Mouse (Mus musculus) embryonic facial prominence, embryonic 10.5 days (tissue): ENCODE measurements around the gene Zfpl1. TPM values are rescaled to one million over a fixed set of nuclear protein-coding genes. Genes with fewer than 3 reads are reported as not detected.
A peak's percentile ranks its signal among the peaks of the same experiment; 100 is the strongest.

Source experiments
- DNase-seq: peaks from one replicate; pipeline ENCODE4 v3.0.0-alpha.2; 2017; ENCODE audit warnings: low spot score
- H3K27ac ChIP-seq: fragments of 300-500 bp; sonication (generic); replicated peaks from 2 replicates; pipeline ENCODE4 v1.5.1; 2016; ENCODE audit warnings: mild to moderate bottlenecking
- H3K27me3 ChIP-seq: fragments of 300-500 bp; sonication (generic); replicated peaks from 2 replicates; pipeline ENCODE4 v1.6.1; 2016; ENCODE audit warnings: low read depth, mild to moderate bottlenecking; ENCODE audit not compliant: poor library complexity, severe bottlenecking
- H3K36me3 ChIP-seq: fragments of 300-500 bp; sonication (generic); replicated peaks from 2 replicates; pipeline ENCODE4 v1.6.1; 2016; ENCODE audit warnings: mild to moderate bottlenecking, moderate library complexity
- H3K4me1 ChIP-seq: fragments of 300-500 bp; sonication (generic); 2 replicates; pipeline ENCODE4 v1.6.1; 2016
- H3K4me3 ChIP-seq: fragments of 300-500 bp; sonication (generic); 2 replicates; pipeline ENCODE4 v1.5.1; 2016; ENCODE audit warnings: mild to moderate bottlenecking, moderate library complexity
- H3K9me3 ChIP-seq: fragments of 300-500 bp; sonication (generic); 2 replicates; pipeline ENCODE4 v1.6.1; 2016; ENCODE audit warnings: mild to moderate bottlenecking
- WGBS: fragments of 180-500 bp; shearing (Covaris S2); methylation state at CpG from one replicate; pipeline ENCODE4 v1.1.7; 2016; 5-methylcytosine and 5-hydroxymethylcytosine counted together
- polyA plus RNA-seq: library from polyadenylated mRNA; unstranded; fragments of >200 nt; fragmentation: Nextera tagmentation; extraction: Ambion mirVana; gene quantifications from 2 replicates; pipeline ENCODE4 v1.2.1, GENCODE M21; 2016

The Zfpl1 gene
- polyA plus RNA-seq, 1 experiment from 2014 or later: 79.7 TPM

GRCm38 (mm10) chr19:6082156-6082555, 2.6 kb downstream of the Zfpl1 start, which contains the start of gene Gm28374:
Gene Gm28374 (minus strand): TSS chr19:6082256.
- H3K27ac ChIP-seq: no peak within 1 kb of the TSS
- H3K36me3 ChIP-seq: peaks cover 57% of the 10 kb centered on the region
- H3K4me1 ChIP-seq: peaks cover 31% of the 10 kb centered on the region
- DNase-seq: no peak
- peak within 1 kb of the TSS; percentile 14; the same call in 1 of the 2 replicates for H3K4me3 ChIP-seq
- H3K27me3 ChIP-seq: no peaks in the 10 kb centered on the region
- WGBS: 90% methylated on average over 9 of the region's 9 CpGs
- H3K9me3 ChIP-seq: no peaks in the 10 kb centered on the region

- peaks cover 51% of the 10 kb centered on the region for H3K36me3 ChIP-seq
- H3K27ac ChIP-seq: no peak within 1 kb of the TSS
- no peaks in the 10 kb centered on the region for H3K9me3 ChIP-seq
- no peak within 1 kb of the TSS; the same call in 1 of the 2 replicates for H3K4me3 ChIP-seq
- no peak for DNase-seq
- H3K27me3 ChIP-seq: no peaks in the 10 kb centered on the region
- 93% methylated on average over 12 of the region's 12 CpGs for WGBS
- peaks cover 30% of the 10 kb centered on the region for H3K4me1 ChIP-seq
Measured at GRCm38 (mm10) chr19:6079983-6080480, 4.7 kb downstream of the Zfpl1 start, which contains the start of gene Tmem262. Gene Tmem262 (plus strand): TSS chr19:6080033.

GRCm38 (mm10) chr19:6076564-6077393, 8.0 kb downstream of the Zfpl1 start, which contains the start of gene Vps51:
Gene Vps51 (minus strand): TSS chr19:6077231.
- Histone ChIP-seq H3K36me3 (peaks cover 56% of the 10 kb centered on the region), H3K9me3 (no peaks in the 10 kb centered on the region), H3K27me3 (no peaks in the 10 kb centered on the region), H3K27ac (peak within 1 kb of the TSS; percentile 94), H3K4me3 (peak within 1 kb of the TSS; percentile 70), H3K4me1 (peaks cover 19% of the 10 kb centered on the region)
- 2% methylated on average over 33 of the region's 33 CpGs for WGBS
- peak; percentile 86 for DNase-seq

GRCm38 (mm10) chr19:6073889-6074288, 10.9 kb downstream of the Zfpl1 start:
- Histone ChIP-seq H3K27me3 (no peaks in the 10 kb centered on the region), H3K4me1 (peaks cover 19% of the 10 kb centered on the region), H3K4me3 (no peak overlapping the region), H3K9me3 (no peaks in the 10 kb centered on the region), H3K36me3 (peaks cover 59% of the 10 kb centered on the region), H3K27ac (no peak overlapping the region)
- DNase-seq: no peak
- WGBS: 96% methylated on average over 5 of the region's 5 CpGs

- WGBS: 93% methylated on average over 19 of the region's 19 CpGs
Measured at GRCm38 (mm10) chr19:6071261-6071660, 13.5 kb downstream of the Zfpl1 start.

GRCm38 (mm10) chr19:6070571-6071250, 14.0 kb downstream of the Zfpl1 start:
- H3K27ac ChIP-seq: no peak overlapping the region
- H3K4me1 ChIP-seq: peaks cover 28% of the 10 kb centered on the region
- peak overlapping the region; percentile 21; the same call in 1 of the 2 replicates for H3K4me3 ChIP-seq
- DNase-seq: no peak
- 92% methylated on average over 31 of the region's 31 CpGs for WGBS
- H3K27me3 ChIP-seq: no peaks in the 10 kb centered on the region
- no peaks in the 10 kb centered on the region for H3K9me3 ChIP-seq
- H3K36me3 ChIP-seq: peaks cover 63% of the 10 kb centered on the region

More at GRCm38 (mm10) chr19:6071261-6071660, 13.5 kb downstream of the Zfpl1 start:
- H3K9me3 ChIP-seq: no peaks in the 10 kb centered on the region
- peak overlapping the region; percentile 21; the same call in 1 of the 2 replicates for H3K4me3 ChIP-seq
- no peaks in the 10 kb centered on the region for H3K27me3 ChIP-seq
- H3K27ac ChIP-seq: no peak overlapping the region
- H3K4me1 ChIP-seq: peaks cover 30% of the 10 kb centered on the region
- no peak for DNase-seq
- H3K36me3 ChIP-seq: peaks cover 63% of the 10 kb centered on the region

GRCm38 (mm10) chr19:6069851-6070250, 14.9 kb downstream of the Zfpl1 start:
- H3K27me3 ChIP-seq: no peaks in the 10 kb centered on the region
- H3K4me1 ChIP-seq: peaks cover 26% of the 10 kb centered on the region
- H3K27ac ChIP-seq: no peak overlapping the region
- DNase-seq: no peak
- peaks cover 55% of the 10 kb centered on the region for H3K36me3 ChIP-seq
- H3K4me3 ChIP-seq: no peak overlapping the region; the same call in 1 of the 2 replicates
- WGBS: 93% methylated on average over 10 of the region's 10 CpGs
- H3K9me3 ChIP-seq: no peaks in the 10 kb centered on the region

- 83% methylated on average over 4 of the region's 4 CpGs for whole genome bisulfite sequencing
- Histone ChIP-seq H3K4me3 (peak overlapping the region; percentile 66; the same call in 1 of the 2 replicates), H3K9me3 (no peaks in the 10 kb centered on the region), H3K36me3 (peaks cover 49% of the 10 kb centered on the region), H3K4me1 (peaks cover 26% of the 10 kb centered on the region), H3K27me3 (no peaks in the 10 kb centered on the region), H3K27ac (no peak overlapping the region)
- DNase-seq: no peak
Measured at GRCm38 (mm10) chr19:6068951-6069350, 15.8 kb downstream of the Zfpl1 start.

- peak within 1 kb of the TSS; percentile 81 for H3K27ac ChIP-seq
- H3K36me3 ChIP-seq: peaks cover 49% of the 10 kb centered on the region
- peak within 1 kb of the TSS; percentile 66 for H3K4me3 ChIP-seq
- peak; percentile 95 for DNase-seq
- H3K4me1 ChIP-seq: peaks cover 30% of the 10 kb centered on the region
- WGBS: 9% methylated on average over 33 of the region's 33 CpGs
- no peaks in the 10 kb centered on the region for H3K27me3 ChIP-seq
- no peaks in the 10 kb centered on the region for H3K9me3 ChIP-seq
Measured at GRCm38 (mm10) chr19:6067724-6068415, 16.9 kb downstream of the Zfpl1 start, which contains the start of gene Tm7sf2. Gene Tm7sf2 (minus strand): TSS chr19:6068373.

- H3K27ac ChIP-seq: peak overlapping the region; percentile 81
- peaks cover 52% of the 10 kb centered on the region for H3K36me3 ChIP-seq
- peak; percentile 90 for DNase-seq
- H3K4me1 ChIP-seq: peaks cover 37% of the 10 kb centered on the region
- H3K27me3 ChIP-seq: no peaks in the 10 kb centered on the region
- H3K4me3 ChIP-seq: peak overlapping the region; percentile 66
- under 1% methylated on average over 30 of the region's 30 CpGs for WGBS
- H3K9me3 ChIP-seq: no peaks in the 10 kb centered on the region
Measured at GRCm38 (mm10) chr19:6067011-6067723, 17.6 kb downstream of the Zfpl1 start.

- Histone ChIP-seq H3K36me3 (peaks cover 51% of the 10 kb centered on the region), H3K4me3 (peak overlapping the region; percentile 66), H3K9me3 (no peaks in the 10 kb centered on the region), H3K27ac (peak overlapping the region; percentile 81), H3K27me3 (no peaks in the 10 kb centered on the region), H3K4me1 (peaks cover 43% of the 10 kb centered on the region)
- no peak for DNase-seq
- 42% methylated on average over 5 of the region's 5 CpGs for WGBS
Measured at GRCm38 (mm10) chr19:6066571-6066970, 18.2 kb downstream of the Zfpl1 start.
